Mouse (Mus musculus) lung, embryonic 16.5 days (tissue): Measurements from ENCODE around the gene Epp13. TPM values are rescaled to one million over a fixed set of nuclear protein-coding genes. Genes with fewer than 3 reads are reported as not detected.
"Not testable (repeated sequence)": the region's sequence is repeated elsewhere in the genome, so short reads cannot be mapped to it uniquely, and the experiment has no call there.

ENCODE experiments used
- ATAC-seq: fragments of 200-750 bp; cut with Nextera tagmentation; 2 replicates; pipeline ENCODE4 v1.8.0; 2017; ENCODE audit warnings: low read depth, mild to moderate bottlenecking, moderate library complexity
- H3K27ac ChIP-seq: fragments of 300-500 bp; sonication (generic); 2 replicates; pipeline ENCODE4 v1.5.1; 2014; ENCODE audit warnings: mild to moderate bottlenecking, control low read depth, low read length
- H3K27me3 ChIP-seq: fragments of 300-500 bp; sonication (generic); 2 replicates; pipeline ENCODE4 v1.6.1; 2014; ENCODE audit warnings: low read depth, low read length, mixed read lengths; ENCODE audit not compliant: control insufficient read depth, insufficient read depth
- H3K36me3 ChIP-seq: fragments of 300-500 bp; sonication (generic); 2 replicates; pipeline ENCODE4 v1.6.1; 2014; ENCODE audit warnings: low read length; ENCODE audit not compliant: control insufficient read depth, insufficient read depth
- H3K4me1 ChIP-seq: fragments of 300-500 bp; sonication (generic); replicated peaks from 2 replicates; pipeline ENCODE4 v1.6.1; 2014; ENCODE audit warnings: low read length, mixed read lengths; ENCODE audit not compliant: control insufficient read depth, insufficient read depth
- H3K4me2 ChIP-seq: fragments of 300-500 bp; sonication (generic); 2 replicates; pipeline ENCODE4 v1.6.1; 2014; ENCODE audit warnings: low read depth, low read length, control low read depth
- H3K4me3 ChIP-seq: fragments of 300-500 bp; sonication (generic); 2 replicates; pipeline ENCODE4 v1.5.1; 2014; ENCODE audit warnings: mild to moderate bottlenecking, low read length, control low read depth
- H3K9ac ChIP-seq: fragments of 300-500 bp; sonication (generic); 2 replicates; pipeline ENCODE4 v1.6.1; 2014; ENCODE audit warnings: low read length, control low read depth
- H3K9me3 ChIP-seq: fragments of 300-500 bp; sonication (generic); 2 replicates; pipeline ENCODE4 v1.6.1; 2016; ENCODE audit warnings: low read length; ENCODE audit not compliant: control insufficient read depth
- WGBS: fragments of 180-500 bp; shearing (Covaris S2); extraction: QIAGEN DNeasy Blood & Tissue Kit; methylation state at CpG from one replicate; pipeline ENCODE4 v1.1.7; 2014; 5-methylcytosine and 5-hydroxymethylcytosine counted together
- polyA plus RNA-seq: library from polyadenylated mRNA; unstranded; fragments of >200 nt; fragmentation: Nextera tagmentation; extraction: Ambion mirVana; gene quantifications from 2 replicates; pipeline ENCODE4 v1.2.1, GENCODE M21; 2015

The Epp13 gene
- polyA plus RNA-seq, 1 experiment from 2014 or later: not detected

- no peaks in the 10 kb centered on the region for H3K27me3 ChIP-seq
- no peak overlapping the region for H3K9ac ChIP-seq
- no peak overlapping the region for H3K27ac ChIP-seq
- ATAC-seq: no peak
- no peaks in the 10 kb centered on the region for H3K4me1 ChIP-seq
- H3K36me3 ChIP-seq: no peaks in the 10 kb centered on the region
- no peak overlapping the region for H3K4me3 ChIP-seq
- no peak overlapping the region for H3K4me2 ChIP-seq
- 33% methylated on average over 11 of the region's 11 CpGs for WGBS
- no peaks in the 10 kb centered on the region for H3K9me3 ChIP-seq
These were observed 7.9 kb upstream of the Epp13 start for GRCm38 (mm10) chr7:6244361-6245292.

GRCm38 (mm10) chr7:6254451-6254850 lies 1.9 kb downstream of the Epp13 start:
- H3K9ac ChIP-seq: no peak overlapping the region
- no peaks in the 10 kb centered on the region for H3K4me1 ChIP-seq
- no peak overlapping the region for H3K4me3 ChIP-seq
- ATAC-seq: no peak
- H3K4me2 ChIP-seq: no peak overlapping the region
- no peak overlapping the region for H3K27ac ChIP-seq
- H3K36me3 ChIP-seq: no peaks in the 10 kb centered on the region
- H3K27me3 ChIP-seq: no peaks in the 10 kb centered on the region
- no peaks in the 10 kb centered on the region for H3K9me3 ChIP-seq
- 91% methylated on average over 5 of the region's 5 CpGs for WGBS

DNA sequence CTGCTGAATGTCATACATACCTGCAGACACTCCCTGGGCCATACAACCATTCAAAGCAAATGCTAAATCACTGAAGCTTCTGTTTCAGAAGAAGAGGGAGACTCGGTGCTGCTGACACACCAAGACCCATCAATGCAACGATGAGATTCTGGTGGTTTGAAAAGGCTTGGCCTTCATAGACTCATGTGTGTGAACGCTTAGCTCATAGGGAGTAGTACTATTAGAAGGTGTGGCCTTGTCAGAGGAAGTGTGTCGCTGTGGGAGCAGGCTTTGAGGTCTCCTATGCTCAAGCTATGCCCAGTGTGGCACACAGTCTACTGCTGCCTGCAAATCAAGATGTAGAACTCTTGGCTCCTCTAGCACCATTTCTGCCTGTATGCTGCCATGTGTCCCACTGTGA lies 4.9 kb downstream of the Epp13 start:
- WGBS: 75% methylated on average over 4 of the region's 4 CpGs
- Histone ChIP-seq H3K36me3 (no peaks in the 10 kb centered on the region), H3K9ac (no peak overlapping the region), H3K27me3 (no peaks in the 10 kb centered on the region), H3K4me2 (no peak overlapping the region), H3K27ac (no peak overlapping the region), H3K4me3 (no peak overlapping the region), H3K9me3 (no peaks in the 10 kb centered on the region), H3K4me1 (no peaks in the 10 kb centered on the region)
- no peak for ATAC-seq

DNA sequence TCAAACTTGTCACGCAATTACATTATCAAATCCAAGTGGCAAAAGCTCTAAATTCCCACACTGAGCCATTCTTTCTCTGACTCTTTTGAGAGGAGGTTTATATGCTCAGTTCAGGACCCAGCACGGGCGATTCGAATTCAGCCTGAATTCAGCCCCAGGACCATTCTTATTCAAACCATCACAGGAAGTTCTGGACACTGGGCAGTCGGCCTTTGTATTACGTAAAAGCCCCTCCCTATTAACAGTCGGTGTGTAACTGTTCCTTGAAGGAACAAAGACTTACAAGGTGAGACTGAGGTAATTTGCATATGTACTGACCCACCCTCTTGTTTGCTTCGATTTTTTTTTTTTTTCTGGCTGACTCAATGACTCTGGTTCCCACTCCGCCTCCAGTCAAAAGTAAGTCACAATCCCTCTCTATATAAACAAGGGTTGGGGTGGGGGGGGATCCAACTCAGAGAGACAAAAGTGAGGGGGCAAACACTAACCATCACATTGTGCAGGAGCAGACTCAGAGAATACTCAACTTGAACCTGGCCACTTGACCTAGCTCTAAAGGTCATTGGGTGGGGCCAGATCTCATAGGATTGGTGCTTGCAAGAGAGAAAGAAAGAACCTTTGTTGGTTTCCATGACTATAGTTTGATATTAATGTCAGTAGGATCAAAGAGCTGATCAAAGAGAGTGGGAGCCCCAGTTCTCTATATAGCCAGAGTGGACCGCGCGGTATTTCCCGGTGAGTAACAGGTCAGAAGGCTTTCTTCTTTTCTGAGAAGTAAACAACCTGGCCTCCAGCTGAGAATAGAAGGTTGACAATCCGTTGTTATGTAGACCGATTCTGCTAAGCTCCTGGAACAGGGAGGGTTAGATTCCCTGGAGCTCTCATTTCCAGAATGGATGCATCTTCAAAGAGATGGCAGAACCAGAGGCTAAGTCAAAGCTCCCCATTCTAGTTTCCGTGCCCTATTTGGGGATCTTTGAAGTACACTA lies 6.0 kb downstream of the Epp13 start:
- H3K4me2 ChIP-seq: no peak overlapping the region
- no peaks in the 10 kb centered on the region for H3K9me3 ChIP-seq
- H3K9ac ChIP-seq: no peak overlapping the region
- no peaks in the 10 kb centered on the region for H3K36me3 ChIP-seq
- no peaks in the 10 kb centered on the region for H3K4me1 ChIP-seq
- H3K4me3 ChIP-seq: no peak overlapping the region
- ATAC-seq: no peak
- H3K27ac ChIP-seq: no peak overlapping the region
- whole genome bisulfite sequencing: 43% methylated on average over 16 of the region's 16 CpGs
- no peaks in the 10 kb centered on the region for H3K27me3 ChIP-seq

DNA sequence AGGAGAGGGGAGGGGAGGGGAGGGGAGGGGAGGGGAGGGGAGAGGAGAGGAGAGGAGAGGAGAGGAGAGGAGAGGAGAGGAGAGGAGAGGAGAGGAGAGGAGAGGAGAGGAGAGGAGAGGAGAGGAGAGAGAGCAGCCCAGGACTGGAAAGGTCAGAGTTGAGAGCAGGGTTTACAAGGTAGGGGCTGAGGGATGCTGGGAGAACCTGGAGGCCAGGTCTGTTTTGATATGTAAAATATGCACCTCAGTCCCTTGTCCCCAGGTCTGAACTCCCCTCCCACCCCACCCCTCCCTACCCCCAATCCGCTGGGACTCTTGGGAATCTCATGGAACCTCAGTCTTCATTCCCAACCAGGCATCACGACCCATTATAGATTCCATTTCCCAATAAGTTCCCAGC lies 7.5 kb downstream of the Epp13 start:
- not testable (repeated sequence) for ATAC-seq, H3K4me1 ChIP-seq, H3K4me3 ChIP-seq, H3K4me2 ChIP-seq, H3K9me3 ChIP-seq, H3K9ac ChIP-seq, H3K36me3 ChIP-seq, H3K27ac ChIP-seq, H3K27me3 ChIP-seq
- 36% methylated on average over 2 of the region's 2 CpGs for WGBS

DNA sequence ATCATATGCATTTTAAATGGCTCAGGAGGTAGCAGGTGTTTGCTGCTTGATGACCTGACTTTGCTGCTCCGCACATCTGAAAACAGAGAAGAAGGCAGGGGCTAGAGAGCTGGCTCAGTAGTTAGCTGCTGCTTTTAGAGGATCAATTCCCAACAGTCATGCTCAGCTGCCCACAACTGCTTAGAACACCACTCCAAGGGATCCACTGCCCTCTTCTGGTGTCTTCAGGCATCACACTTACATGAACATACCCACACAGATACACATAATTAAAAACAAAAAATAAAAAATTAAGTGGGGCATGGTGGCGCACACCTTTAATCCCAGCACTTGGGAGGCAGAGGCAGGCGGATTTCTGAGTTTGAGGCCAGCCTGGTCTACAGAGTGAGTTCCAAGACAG lies 9.6 kb downstream of the Epp13 start:
- H3K4me1 ChIP-seq: no peaks in the 10 kb centered on the region
- 73% methylated on average over 3 of the region's 3 CpGs for WGBS
- no peak for ATAC-seq
- H3K27ac ChIP-seq: no peak overlapping the region
- no peaks in the 10 kb centered on the region for H3K9me3 ChIP-seq
- H3K9ac ChIP-seq: no peak overlapping the region
- no peak overlapping the region for H3K4me2 ChIP-seq
- H3K36me3 ChIP-seq: no peaks in the 10 kb centered on the region
- no peak overlapping the region for H3K4me3 ChIP-seq
- H3K27me3 ChIP-seq: no peaks in the 10 kb centered on the region

DNA sequence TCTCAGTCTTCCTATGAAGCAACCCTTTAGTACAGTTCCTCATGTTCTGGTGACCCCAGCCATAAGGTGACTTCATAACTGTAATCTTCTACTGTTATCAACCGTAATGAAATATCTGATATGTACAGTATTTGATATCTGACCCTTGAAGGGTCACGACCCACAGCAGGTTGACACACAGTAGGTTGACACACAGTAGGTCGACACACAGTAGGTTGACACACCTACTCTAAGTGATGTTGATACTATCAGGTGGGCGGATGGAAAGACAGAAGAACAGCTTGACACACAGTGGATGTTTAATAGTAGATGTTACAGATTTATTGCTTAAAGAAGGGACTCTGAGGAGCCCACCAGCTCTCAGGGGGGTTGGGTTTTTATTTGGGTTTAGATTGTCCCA lies 10.5 kb downstream of the Epp13 start:
- no peak overlapping the region for H3K27ac ChIP-seq
- no peak overlapping the region for H3K4me3 ChIP-seq
- H3K36me3 ChIP-seq: no peaks in the 10 kb centered on the region
- H3K9ac ChIP-seq: no peak overlapping the region
- H3K9me3 ChIP-seq: no peaks in the 10 kb centered on the region
- no peak overlapping the region for H3K4me2 ChIP-seq
- H3K27me3 ChIP-seq: no peaks in the 10 kb centered on the region
- no peak for ATAC-seq
- 67% methylated on average over 4 of the region's 4 CpGs for WGBS
- H3K4me1 ChIP-seq: no peaks in the 10 kb centered on the region

DNA sequence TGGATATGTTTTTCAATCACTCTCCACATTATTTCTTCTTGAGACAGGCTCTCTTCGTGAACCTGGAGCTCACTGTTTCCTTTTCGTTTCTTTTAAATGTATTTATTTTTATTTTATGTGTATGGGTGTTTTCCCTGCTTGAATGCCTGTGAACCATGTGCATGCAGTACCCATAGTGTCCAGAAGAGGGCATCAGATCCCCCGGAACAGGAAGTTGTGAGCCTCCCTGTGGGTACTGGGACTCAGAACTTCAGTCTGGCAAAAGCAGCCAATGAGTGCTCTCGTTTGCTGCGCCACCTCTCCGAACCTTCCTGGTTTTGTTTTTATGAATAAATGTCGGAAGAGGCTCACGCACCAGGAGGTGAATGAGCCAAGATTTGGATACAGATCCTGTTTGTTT lies 13.2 kb downstream of the Epp13 start:
- no peak overlapping the region for H3K4me3 ChIP-seq
- H3K4me2 ChIP-seq: no peak overlapping the region
- H3K27me3 ChIP-seq: no peaks in the 10 kb centered on the region
- no peaks in the 10 kb centered on the region for H3K9me3 ChIP-seq
- ATAC-seq: no peak
- no peak overlapping the region for H3K27ac ChIP-seq
- WGBS: 60% methylated on average over 8 of the region's 8 CpGs
- H3K9ac ChIP-seq: no peak overlapping the region
- H3K36me3 ChIP-seq: no peaks in the 10 kb centered on the region
- no peaks in the 10 kb centered on the region for H3K4me1 ChIP-seq

GRCm38 (mm10) chr7:6277906-6278305 lies 25.4 kb downstream of the Epp13 start:
- ATAC-seq: no peak
- no peaks in the 10 kb centered on the region for H3K9me3 ChIP-seq
- WGBS: 30% methylated on average over 3 of the region's 3 CpGs
- no peak overlapping the region for H3K9ac ChIP-seq
- H3K27ac ChIP-seq: no peak overlapping the region
- H3K4me3 ChIP-seq: no peak overlapping the region
- no peaks in the 10 kb centered on the region for H3K4me1 ChIP-seq
- H3K36me3 ChIP-seq: no peaks in the 10 kb centered on the region
- no peak overlapping the region for H3K4me2 ChIP-seq
- no peaks in the 10 kb centered on the region for H3K27me3 ChIP-seq
